Mouse (Mus musculus) layer of hippocampus, adult 8-10 months (tissue): ENCODE results near the gene Prr18. TPM values are rescaled to one million over a fixed set of nuclear protein-coding genes. Genes with fewer than 3 reads are reported as not detected.

ENCODE experiments used
- DNase-seq, 2 experiments: peaks; one replicate each; pipeline ENCODE4 v3.0.0; 2022; ENCODE audit warnings: low spot score in 2 of 2
- total RNA-seq, 4 experiments: library from RNA; stranded (reverse); gene quantifications; 2 replicates each; pipeline ENCODE4 v1.2.4; 2022

Prr18 gene
- total RNA-seq, 4 experiments from 2014 or later = 20.0 to 30.2 (median 27.0) TPM

- DNase-seq = peak in 1 of 2 experiments; percentile 41
Measured at GRCm38 (mm10) chr17:8388463-8388862, 51.2 kb downstream of the Prr18 start.

GRCm38 (mm10) chr17:8388990-8389789, 51.9 kb downstream of the Prr18 start:
- DNase-seq = peak in 1 of 2 experiments; percentile 26

GRCm38 (mm10) chr17:8389790-8390095, 52.5 kb downstream of the Prr18 start:
- DNase-seq = no peak

DNA sequence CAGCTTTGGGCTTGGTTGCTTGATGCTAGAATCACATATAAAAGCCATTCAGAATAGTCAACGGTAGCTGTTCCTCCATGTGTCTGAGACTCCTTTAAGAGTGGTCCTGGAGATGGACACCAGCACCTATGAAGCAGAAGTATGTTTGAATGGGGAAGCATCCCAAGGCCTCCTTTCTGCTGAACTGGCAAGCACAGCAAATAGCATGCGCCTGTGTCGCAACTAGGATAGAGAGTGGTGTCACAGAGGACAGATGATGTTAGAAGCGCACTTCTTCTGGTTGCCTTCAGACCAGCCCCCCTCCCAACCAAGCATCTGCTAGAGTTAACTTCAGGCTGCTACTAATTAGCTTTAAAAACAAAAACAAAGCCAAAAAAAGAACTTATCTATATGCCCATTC, 53.2 kb downstream of the Prr18 start:
- DNase-seq = no peak

Other genes starting within 250 kb of the Prr18 start
- gene Gm49673, start 189.7 kb upstream of the Prr18 start, total RNA-seq = under 1 TPM in 1 of 4 experiments, not detected in 3; 0.31 TPM
- 10 to 100 TPM in 2 of 4 experiments, 1 to 10 TPM in 2; 4.9 to 12.7 (median 9.8) TPM for gene Rnaset2a, start 189.4 kb upstream of the Prr18 start, total RNA-seq
- 10 to 100 TPM; 15.6 to 22.5 (median 18.0) TPM for gene Fgfr1op, start 172.0 kb upstream of the Prr18 start, total RNA-seq
- gene Ccr6, start 101.4 kb upstream of the Prr18 start, total RNA-seq = under 1 TPM in 1 of 4 experiments, not detected in 3; 0.38 TPM
- 100 to 1,000 TPM; 144 to 156 (median 145) TPM for gene Mpc1, start 54.6 kb upstream of the Prr18 start, total RNA-seq
- 10 to 100 TPM; 47.5 to 81.2 (median 63.8) TPM for gene Sft2d1, start 26.4 kb upstream of the Prr18 start, total RNA-seq
- 1 to 10 TPM in 3 of 4 experiments, under 1 TPM in 1; 0.96 to 1.7 (median 1.3) TPM for gene T2, start 18.5 kb downstream of the Prr18 start, total RNA-seq
- under 1 TPM in 1 of 4 experiments, not detected in 3; 0.64 TPM for gene T, start 97.0 kb downstream of the Prr18 start, total RNA-seq
- gene Pde10a, start 187.9 kb downstream of the Prr18 start, total RNA-seq = 10 to 100 TPM; 42.6 to 73.9 (median 56.7) TPM
- gene Gm17087, start 229.5 kb downstream of the Prr18 start, total RNA-seq = not detected